Mouse (Mus musculus) limb, embryonic 11.5 days (tissue): ENCODE results near the gene Enox1. TPM values are rescaled to one million over a fixed set of nuclear protein-coding genes. Genes with fewer than 3 reads are reported as not detected.

Source experiments
- ATAC-seq: fragments of 200-750 bp; cut with Nextera tagmentation; 2 replicates; pipeline ENCODE4 v1.8.0; 2017; ENCODE audit warnings: low read depth; ENCODE audit not compliant: insufficient number of reproducible peaks, low FRiP score, low TSS enrichment
- DNase-seq: peaks from one replicate; pipeline ENCODE4 v3.0.0-alpha.2; 2015; ENCODE audit warnings: low spot score
- H3K27ac ChIP-seq: fragments of 300-500 bp; sonication (generic); replicated peaks from 2 replicates; pipeline ENCODE4 v1.5.1; 2014; ENCODE audit warnings: low read depth, mild to moderate bottlenecking, low read length
- H3K27me3 ChIP-seq: fragments of 300-500 bp; sonication (generic); 2 replicates; pipeline ENCODE4 v1.6.1; 2014; ENCODE audit warnings: mild to moderate bottlenecking, low read length, mixed read lengths; ENCODE audit not compliant: control insufficient read depth, insufficient read depth
- H3K36me3 ChIP-seq: fragments of 300-500 bp; sonication (generic); 2 replicates; pipeline ENCODE4 v1.6.1; 2014; ENCODE audit warnings: mild to moderate bottlenecking, low read length, moderate library complexity, mixed read lengths; ENCODE audit not compliant: control insufficient read depth, insufficient read depth
- H3K4me1 ChIP-seq: fragments of 300-500 bp; sonication (generic); 2 replicates; pipeline ENCODE4 v1.6.1; 2014; ENCODE audit warnings: low read length, mixed read lengths; ENCODE audit not compliant: control insufficient read depth, insufficient read depth
- H3K4me2 ChIP-seq: fragments of 300-500 bp; sonication (generic); 2 replicates; pipeline ENCODE4 v1.6.1; 2014; ENCODE audit warnings: low read depth, mild to moderate bottlenecking, moderate library complexity; ENCODE audit not compliant: severe bottlenecking
- H3K4me3 ChIP-seq: fragments of 300-500 bp; sonication (generic); 2 replicates; pipeline ENCODE4 v1.5.1; 2014; ENCODE audit warnings: low read depth, low read length
- H3K9ac ChIP-seq: fragments of 300-500 bp; sonication (generic); 2 replicates; pipeline ENCODE4 v1.6.1; 2014; ENCODE audit warnings: mild to moderate bottlenecking, low read length
- H3K9me3 ChIP-seq: fragments of 300-500 bp; sonication (generic); 2 replicates; pipeline ENCODE4 v1.6.1; 2016; ENCODE audit warnings: low read length; ENCODE audit not compliant: control insufficient read depth
- WGBS: fragments of 180-500 bp; shearing (Covaris S2); extraction: QIAGEN DNeasy Blood & Tissue Kit; methylation state at CpG from one replicate; pipeline ENCODE4 v1.1.7; 2014; 5-methylcytosine and 5-hydroxymethylcytosine counted together
- polyA plus RNA-seq: library from polyadenylated mRNA; unstranded; fragments of >200 nt; fragmentation: Nextera tagmentation; extraction: Ambion mirVana; gene quantifications from 2 replicates; pipeline ENCODE4 v1.2.1, GENCODE M21; 2014

Enox1 gene
- polyA plus RNA-seq, 1 experiment from 2014 or later, result 5.6 TPM

DNA sequence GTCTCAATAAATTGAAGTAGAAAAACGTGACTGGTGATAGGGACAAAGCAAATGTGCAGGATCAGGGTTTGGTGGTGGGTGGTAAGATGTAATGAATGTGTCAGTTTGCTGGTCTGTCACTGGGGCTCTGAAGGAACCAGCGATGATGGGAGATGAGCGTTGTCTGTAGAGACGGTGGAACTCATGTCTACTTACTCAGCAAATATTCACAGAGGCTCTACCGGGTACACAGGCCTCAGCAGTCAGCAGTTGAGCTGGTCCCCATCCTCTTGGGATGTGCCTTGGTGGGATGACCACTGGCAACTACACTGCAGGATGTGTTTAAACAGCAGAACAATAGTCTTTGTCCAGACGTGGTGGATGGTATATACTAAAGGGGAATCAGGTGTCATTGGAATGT, 352.5 kb downstream of the Enox1 start:
- WGBS, result 89% methylated on average over 6 of the region's 6 CpGs
- Histone ChIP-seq H3K4me3 (no peak overlapping the region), H3K9ac (no peak overlapping the region), H3K9me3 (no peaks in the 10 kb centered on the region), H3K27ac (no peak overlapping the region), H3K4me2 (no peak overlapping the region), H3K27me3 (no peaks in the 10 kb centered on the region), H3K4me1 (no peaks in the 10 kb centered on the region), H3K36me3 (no peaks in the 10 kb centered on the region)
- DNase-seq, result no peak
- ATAC-seq, result no peak

DNA sequence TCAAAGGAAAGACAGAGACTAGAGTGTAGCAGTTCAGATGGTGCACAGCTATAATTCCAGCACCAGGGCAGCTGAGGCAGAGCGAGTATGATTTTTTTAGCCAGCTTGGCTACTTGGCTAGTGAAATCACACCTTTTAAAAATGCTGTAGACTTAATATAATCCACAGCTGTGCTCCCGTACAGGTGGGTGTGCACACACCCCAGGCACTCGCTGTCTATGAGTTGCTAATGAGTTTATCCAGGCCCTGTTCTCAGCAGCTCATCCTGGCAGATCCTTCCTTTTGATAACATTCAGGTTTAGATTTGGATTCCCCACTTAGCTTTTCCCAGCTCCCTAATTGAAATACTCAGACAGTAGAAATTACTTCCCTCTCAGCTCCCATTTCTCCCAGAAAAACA, 353.4 kb downstream of the Enox1 start:
- no peak overlapping the region for H3K27ac ChIP-seq
- no peak overlapping the region for H3K4me2 ChIP-seq
- no peak overlapping the region for H3K9ac ChIP-seq
- 52% methylated on average over 3 of the region's 3 CpGs for WGBS
- H3K4me1 ChIP-seq, result no peaks in the 10 kb centered on the region
- no peaks in the 10 kb centered on the region for H3K9me3 ChIP-seq
- no peaks in the 10 kb centered on the region for H3K27me3 ChIP-seq
- H3K36me3 ChIP-seq, result no peaks in the 10 kb centered on the region
- ATAC-seq (no peak), DNase-seq (no peak)
- H3K4me3 ChIP-seq, result no peak overlapping the region

- Histone ChIP-seq H3K27me3 (no peaks in the 10 kb centered on the region), H3K4me3 (no peak overlapping the region), H3K9me3 (no peaks in the 10 kb centered on the region), H3K9ac (no peak overlapping the region), H3K36me3 (no peaks in the 10 kb centered on the region), H3K4me2 (no peak overlapping the region), H3K27ac (no peak overlapping the region), H3K4me1 (no peaks in the 10 kb centered on the region)
- no peak for ATAC-seq
- no peak for DNase-seq
- WGBS, result 74% methylated on average over 7 of the region's 7 CpGs
Measured at GRCm38 (mm10) chr14:77511137-77511870, 354.7 kb downstream of the Enox1 start.

- WGBS, result 74% methylated on average over 4 of the region's 4 CpGs
- Histone ChIP-seq H3K9me3 (no peaks in the 10 kb centered on the region), H3K4me2 (no peak overlapping the region), H3K36me3 (no peaks in the 10 kb centered on the region), H3K9ac (no peak overlapping the region), H3K27me3 (no peaks in the 10 kb centered on the region), H3K4me1 (no peaks in the 10 kb centered on the region), H3K4me3 (no peak overlapping the region), H3K27ac (no peak overlapping the region)
- ATAC-seq (no peak), DNase-seq (no peak)
Measured at GRCm38 (mm10) chr14:77518017-77518416, 361.5 kb downstream of the Enox1 start.

GRCm38 (mm10) chr14:77518941-77519695, 362.6 kb downstream of the Enox1 start:
- Histone ChIP-seq H3K4me3 (no peak overlapping the region), H3K36me3 (no peaks in the 10 kb centered on the region), H3K4me1 (no peaks in the 10 kb centered on the region), H3K27ac (no peak overlapping the region), H3K4me2 (no peak overlapping the region), H3K27me3 (no peaks in the 10 kb centered on the region), H3K9me3 (no peaks in the 10 kb centered on the region), H3K9ac (no peak overlapping the region)
- 74% methylated on average over 7 of the region's 7 CpGs for WGBS
- DNase-seq, result no peak
- ATAC-seq, result no peak

- no peaks in the 10 kb centered on the region for H3K36me3 ChIP-seq
- no peaks in the 10 kb centered on the region for H3K4me1 ChIP-seq
- H3K27ac ChIP-seq, result no peak overlapping the region
- WGBS, result 85% methylated on average over 1 of the region's 1 CpGs
- H3K4me3 ChIP-seq, result no peak overlapping the region
- no peaks in the 10 kb centered on the region for H3K27me3 ChIP-seq
- ATAC-seq (no peak), DNase-seq (no peak)
- no peak overlapping the region for H3K4me2 ChIP-seq
- no peak overlapping the region for H3K9ac ChIP-seq
- H3K9me3 ChIP-seq, result no peaks in the 10 kb centered on the region
Measured at GRCm38 (mm10) chr14:77519701-77520100, 363.1 kb downstream of the Enox1 start.

DNA sequence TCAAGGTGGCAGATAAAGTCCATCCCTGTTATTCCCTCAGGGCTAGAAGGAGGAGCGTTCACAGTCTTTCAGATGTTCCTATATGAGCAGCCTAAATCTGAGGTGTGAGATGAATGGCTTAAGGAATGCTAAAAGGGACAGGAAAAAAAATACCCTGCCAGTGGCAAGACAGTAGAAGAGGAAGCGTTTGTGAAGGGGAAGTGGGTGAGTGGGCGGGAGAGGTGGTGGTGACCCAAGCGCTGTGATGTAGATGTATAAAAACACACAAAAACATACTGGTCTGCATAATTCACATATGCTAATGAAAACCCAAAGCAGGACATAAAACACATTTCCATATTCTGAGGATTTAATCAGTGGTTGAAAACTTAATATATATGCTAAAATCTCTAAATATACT, 367.7 kb downstream of the Enox1 start:
- WGBS, result 84% methylated on average over 4 of the region's 4 CpGs
- no peak overlapping the region for H3K9ac ChIP-seq
- no peaks in the 10 kb centered on the region for H3K4me1 ChIP-seq
- H3K36me3 ChIP-seq, result no peaks in the 10 kb centered on the region
- no peak overlapping the region for H3K4me2 ChIP-seq
- no peak overlapping the region for H3K4me3 ChIP-seq
- DNase-seq, result no peak
- ATAC-seq, result no peak
- no peaks in the 10 kb centered on the region for H3K9me3 ChIP-seq
- no peaks in the 10 kb centered on the region for H3K27me3 ChIP-seq
- H3K27ac ChIP-seq, result no peak overlapping the region

- no peak for DNase-seq
- 100% methylated on average over 1 of the region's 1 CpGs for WGBS
Measured at GRCm38 (mm10) chr14:77526262-77526661, 369.7 kb downstream of the Enox1 start.

More at GRCm38 (mm10) chr14:77526262-77526661, 369.7 kb downstream of the Enox1 start:
- H3K4me1 ChIP-seq, result no peaks in the 10 kb centered on the region
- ATAC-seq, result no peak
- no peaks in the 10 kb centered on the region for H3K9me3 ChIP-seq
- no peak overlapping the region for H3K4me2 ChIP-seq
- no peak overlapping the region for H3K9ac ChIP-seq
- H3K27ac ChIP-seq, result no peak overlapping the region
- H3K4me3 ChIP-seq, result no peak overlapping the region
- no peaks in the 10 kb centered on the region for H3K36me3 ChIP-seq
- no peaks in the 10 kb centered on the region for H3K27me3 ChIP-seq
